Mouse (Mus musculus) gastrocnemius, postnatal 4 days (tissue): Measurements from ENCODE around the gene Syt8. TPM values are rescaled to one million over a fixed set of nuclear protein-coding genes. Genes with fewer than 3 reads are reported as not detected.

Experiments
- DNase-seq, 2 experiments: peaks; one replicate each; pipeline ENCODE4 v3.0.0; 2021 to 2022; ENCODE audit warnings: low spot score in 2 of 2, mixed read lengths in 2 of 2
- total RNA-seq, 2 experiments: library from RNA; stranded (reverse); gene quantifications; 2 replicates each; pipeline ENCODE4 v1.2.3; 2021

Syt8 gene
- total RNA-seq, 2 experiments from 2014 or later, result not detected

DNA sequence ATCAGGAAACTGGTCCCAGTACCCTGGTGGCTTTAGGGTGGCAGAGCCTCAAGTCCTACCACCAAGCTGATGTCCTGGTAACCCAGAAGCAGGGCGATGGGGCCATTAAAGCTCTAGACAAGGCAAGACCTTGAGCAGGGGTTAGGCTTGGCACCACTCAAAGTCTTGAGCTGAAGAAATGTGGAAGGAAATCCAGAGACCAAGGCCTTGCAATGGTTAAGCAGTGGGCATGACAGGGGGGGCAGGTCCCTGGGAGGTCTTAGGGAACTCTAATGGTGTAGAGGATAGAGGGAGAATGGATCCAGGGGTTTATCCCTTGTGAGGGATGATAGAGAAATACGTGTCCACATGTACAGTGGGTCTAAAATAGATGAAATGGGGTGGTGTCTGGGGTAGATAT lies 38.8 kb downstream of the Syt8 start:
- no peak for DNase-seq

- DNase-seq, result no peak
Measured at GRCm38 (mm10) chr7:142474799-142475198, 40.1 kb downstream of the Syt8 start.

- no peak for DNase-seq
Measured at GRCm38 (mm10) chr7:142475641-142476040, 41.0 kb downstream of the Syt8 start.

- DNase-seq, result no peak
Measured at GRCm38 (mm10) chr7:142476271-142476670, 41.6 kb downstream of the Syt8 start.

DNA sequence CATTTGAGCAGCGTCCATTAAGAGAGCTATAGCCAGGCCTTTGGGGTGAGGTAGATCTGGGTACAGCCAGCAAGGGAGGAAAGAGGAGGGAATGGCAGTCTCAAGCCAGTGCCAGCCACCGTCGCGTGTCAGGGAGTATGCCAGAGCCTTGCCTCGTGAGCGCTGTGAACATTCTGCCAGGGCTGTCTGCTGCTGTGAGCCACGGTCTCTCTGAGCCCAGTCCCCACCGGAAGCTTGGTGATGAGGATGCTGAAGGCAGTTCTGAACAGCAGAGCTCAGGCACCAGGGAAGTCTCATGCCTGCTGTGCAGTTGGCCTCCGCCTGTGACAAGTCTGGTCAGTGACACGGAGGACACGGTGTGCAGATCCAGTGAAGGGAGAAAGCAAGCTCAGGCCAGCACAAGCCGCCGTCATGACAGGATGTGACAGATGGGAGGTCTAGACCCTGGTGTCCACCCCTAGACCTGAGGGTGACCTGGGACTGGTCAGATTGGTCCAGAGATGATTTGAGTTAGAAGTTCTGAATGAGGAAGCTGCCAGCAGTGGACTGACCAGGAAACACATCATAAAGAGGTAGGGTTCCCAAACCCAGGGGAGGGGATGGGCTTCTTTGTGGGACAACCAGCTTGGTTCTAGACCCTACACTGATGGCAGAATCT lies 42.3 kb downstream of the Syt8 start:
- no peak for DNase-seq

DNA sequence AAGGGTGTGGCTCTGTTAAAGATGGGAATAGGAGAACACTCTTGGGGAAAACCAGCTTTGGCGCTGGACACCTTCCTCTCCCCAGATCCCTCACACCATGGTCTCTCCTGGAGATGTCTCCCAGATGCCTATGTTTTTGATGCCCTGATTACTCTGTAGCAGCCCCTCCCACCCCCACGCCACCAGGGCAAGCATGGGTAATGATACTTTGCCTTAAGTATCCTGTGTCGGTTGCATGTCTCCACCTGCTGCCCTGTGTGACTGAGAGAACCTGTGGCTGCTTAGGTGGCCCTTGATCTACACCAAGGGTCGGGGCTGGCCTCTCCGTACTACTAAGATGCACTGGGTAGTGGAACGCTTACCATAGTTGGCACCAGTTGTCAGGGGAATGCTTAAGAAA lies 43.4 kb downstream of the Syt8 start:
- no peak for DNase-seq

GRCm38 (mm10) chr7:142478574-142478973 lies 43.9 kb downstream of the Syt8 start:
- no peak for DNase-seq

DNA sequence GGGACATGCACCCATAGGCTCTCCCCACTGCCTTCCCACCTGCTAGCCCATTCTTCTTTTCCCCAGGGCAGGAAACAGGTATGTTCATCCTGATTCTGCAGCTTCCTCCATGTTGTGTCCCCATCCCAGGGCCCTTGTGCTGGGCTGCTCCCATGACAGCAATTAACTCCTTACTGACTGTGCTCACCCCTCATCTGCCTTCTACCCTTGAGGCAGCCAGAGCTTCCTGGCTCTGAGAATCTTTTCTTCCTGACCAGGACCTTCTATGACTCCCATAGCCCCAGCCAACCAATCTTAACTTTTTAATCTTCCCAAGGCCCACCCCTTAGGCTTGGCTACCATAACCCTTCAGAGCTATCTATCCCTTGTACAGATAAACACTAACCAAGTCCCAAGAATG lies 44.7 kb downstream of the Syt8 start:
- no peak for DNase-seq

GRCm38 (mm10) chr7:142479886-142480285 lies 45.2 kb downstream of the Syt8 start:
- no peak for DNase-seq

DNA sequence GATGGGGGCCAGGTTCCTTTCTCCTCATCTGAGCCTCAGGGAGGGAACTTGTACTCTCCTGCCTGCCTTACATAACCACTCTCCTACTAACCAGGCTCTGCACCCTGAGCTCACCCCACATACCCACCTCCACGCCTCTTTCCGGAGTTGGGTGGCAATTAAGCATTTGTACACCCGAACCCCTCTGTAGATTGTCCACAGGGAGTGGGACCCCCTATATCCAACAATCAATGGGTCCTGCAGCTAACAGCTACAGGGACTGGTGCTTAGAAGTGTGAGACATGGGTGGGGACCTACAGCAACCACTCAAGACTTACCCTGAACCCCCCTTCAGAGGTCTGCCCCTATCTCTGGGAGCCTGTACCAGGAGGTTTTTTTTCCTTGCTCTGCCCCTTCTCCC lies 46.0 kb downstream of the Syt8 start:
- DNase-seq, result no peak

DNA sequence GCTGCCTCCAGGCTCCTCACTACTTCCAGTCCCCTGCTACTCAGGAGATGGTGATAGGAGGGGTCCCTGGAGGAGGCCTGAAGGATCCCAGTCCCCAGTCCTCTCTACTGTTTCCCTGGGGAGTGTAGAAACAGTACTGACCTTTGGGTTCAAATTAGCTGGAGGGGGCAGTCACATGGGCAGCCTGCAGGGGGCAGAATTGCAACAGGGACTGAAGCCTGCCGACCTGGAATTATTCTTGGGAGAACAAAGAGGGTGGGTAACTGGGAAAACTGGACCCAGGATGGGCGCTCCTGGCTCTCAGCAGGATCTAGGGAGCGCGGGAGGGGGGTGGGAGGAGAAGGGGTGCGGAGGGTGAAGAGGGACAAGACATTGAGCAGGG lies 46.5 kb downstream of the Syt8 start:
- DNase-seq, result peak; percentile 64 to 75

DNA sequence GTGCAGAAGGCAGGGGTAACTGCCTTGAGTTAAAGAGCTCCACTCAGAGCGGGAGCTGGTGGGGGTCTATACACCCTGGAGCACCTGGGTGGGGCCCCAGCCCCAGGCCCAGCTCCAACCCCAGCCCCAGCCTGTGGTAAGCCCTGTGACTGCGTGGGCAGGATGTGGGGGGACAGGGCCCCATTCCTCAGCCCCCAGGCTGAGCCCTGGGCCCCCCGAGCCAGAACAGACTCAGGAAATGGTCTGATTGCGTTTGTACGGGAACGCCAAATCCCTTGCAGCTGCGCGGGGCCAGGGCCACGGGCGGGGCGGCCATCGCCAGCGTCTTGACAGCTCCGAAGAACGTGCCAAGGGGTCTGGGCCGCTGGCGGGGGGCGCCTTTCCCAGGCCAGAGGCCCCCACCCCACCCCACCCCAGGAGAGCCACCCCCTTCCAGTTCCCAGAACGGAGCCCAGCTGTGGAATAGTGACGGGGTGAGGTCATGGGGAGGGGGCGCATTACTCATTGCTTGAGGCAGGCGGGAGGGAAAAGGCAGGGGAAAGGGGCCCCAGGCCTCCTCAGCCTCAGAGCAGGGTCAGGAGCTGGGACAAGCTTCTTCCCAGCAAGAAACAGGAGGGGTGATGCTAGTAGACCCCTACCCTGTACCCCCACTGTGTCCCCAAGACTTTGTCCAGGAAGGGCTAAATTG lies 47.1 kb downstream of the Syt8 start:
- peak; percentile 77 to 87 for DNase-seq

- DNase-seq, result peak in 1 of 2 experiments; percentile 66
Measured at GRCm38 (mm10) chr7:142482256-142482609, 47.6 kb downstream of the Syt8 start.

GRCm38 (mm10) chr7:142483136-142483535 lies 48.5 kb downstream of the Syt8 start:
- peak in 1 of 2 experiments; percentile 60 for DNase-seq

DNA sequence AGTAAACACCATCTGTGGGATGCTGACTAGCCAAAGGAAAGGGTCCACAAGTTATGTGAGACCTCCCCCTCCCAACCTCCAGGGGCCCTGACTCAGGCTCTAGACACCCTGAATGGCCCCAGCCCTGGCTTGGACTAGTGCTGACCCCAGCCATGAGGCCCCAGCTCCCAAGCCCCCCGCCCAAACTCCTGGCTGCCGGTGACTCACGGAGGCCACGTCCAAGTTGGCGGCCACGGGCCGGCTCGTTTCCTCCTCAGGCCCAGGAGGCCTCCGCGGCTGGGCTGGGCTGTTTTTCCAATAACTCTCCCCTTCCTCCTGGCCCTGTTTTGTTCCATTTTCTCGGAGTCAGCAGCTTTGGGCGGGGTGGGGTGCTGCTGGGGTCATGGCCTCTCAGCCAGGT lies 50.1 kb downstream of the Syt8 start:
- peak; percentile 79 to 87 for DNase-seq

GRCm38 (mm10) chr7:142486751-142487162 lies 52.1 kb downstream of the Syt8 start:
- peak; percentile 51 to 76 for DNase-seq

- DNase-seq, result peak in 1 of 2 experiments; percentile 63
Measured at GRCm38 (mm10) chr7:142487341-142487859, 52.8 kb downstream of the Syt8 start.

DNA sequence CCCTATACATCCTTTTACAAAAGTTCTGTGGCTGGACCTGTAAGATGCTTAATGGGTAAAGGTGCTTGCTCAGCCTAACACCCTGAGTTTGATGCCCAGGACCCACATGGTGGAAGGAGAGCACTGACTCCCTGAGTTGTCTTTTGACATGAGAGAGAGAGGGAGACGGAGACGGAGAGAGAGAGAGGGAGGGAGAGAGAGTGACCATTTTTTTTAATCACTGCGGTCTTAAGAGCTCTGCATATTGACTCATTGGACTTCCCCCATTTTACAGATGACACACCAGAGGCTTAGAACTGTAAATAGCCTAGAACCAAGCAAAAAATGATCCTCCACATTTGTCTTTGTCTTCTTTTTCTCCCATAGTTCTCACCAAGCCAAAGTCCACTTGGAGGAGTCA lies 53.4 kb downstream of the Syt8 start:
- no peak for DNase-seq

Other genes with a start within 250 kb of the Syt8 start
- not detected for gene Gm10153, start 244.5 kb upstream of the Syt8 start, total RNA-seq
- gene Krtap5-3, start 233.5 kb upstream of the Syt8 start, total RNA-seq, result not detected
- not detected for gene Gm7579, start 223.0 kb upstream of the Syt8 start, total RNA-seq
- gene Krtap5-5, start 204.9 kb upstream of the Syt8 start, total RNA-seq, result not detected
- gene Gm40460, start 193.8 kb upstream of the Syt8 start, total RNA-seq, result not detected
- gene Gm2431, start 176.5 kb upstream of the Syt8 start, total RNA-seq, result not detected
- not detected for gene Gm4559, start 160.5 kb upstream of the Syt8 start, total RNA-seq
- not detected for gene Krtap5-1, start 137.7 kb upstream of the Syt8 start, total RNA-seq
- not detected for gene Krtap5-4, start 131.3 kb upstream of the Syt8 start, total RNA-seq
- 1 to 10 TPM in 1 of 2 experiments, not detected in 1; 1.1 TPM for gene Ifitm10, start 61.1 kb upstream of the Syt8 start, total RNA-seq
- gene Gm49369, start 52.2 kb upstream of the Syt8 start, total RNA-seq, result 1 to 10 TPM in 1 of 2 experiments, not detected in 1; 1.3 TPM
- 100 to 1,000 TPM; 265 to 273 TPM for gene Ctsd, start 46.8 kb upstream of the Syt8 start, total RNA-seq
- 1,000 to 10,000 TPM; 7,757 to 8,026 TPM for gene Tnni2, start 7.0 kb downstream of the Syt8 start, total RNA-seq
- gene Lsp1, start 26.0 kb downstream of the Syt8 start, total RNA-seq, result 10 to 100 TPM; 26.3 to 28.7 TPM
- over 10,000 TPM in 1 of 2 experiments, 1,000 to 10,000 TPM in 1; 9,881 to 10,830 TPM for gene Tnnt3, start 64.0 kb downstream of the Syt8 start, total RNA-seq
- gene Mrpl23, start 97.8 kb downstream of the Syt8 start, total RNA-seq, result 1 to 10 TPM; 6.3 to 9.4 TPM
- over 10,000 TPM; 13,021 to 14,565 TPM for gene Igf2, start 232.0 kb downstream of the Syt8 start, total RNA-seq
- 1 to 10 TPM; 2.2 to 2.5 TPM for gene Gm49394, start 235.1 kb downstream of the Syt8 start, total RNA-seq